Mouse (Mus musculus): Measurements from ENCODE around the gene Cdh8. TPM values are rescaled to one million over a fixed set of nuclear protein-coding genes. Genes with fewer than 3 reads are reported as not detected.

Cdh8 gene
- total and polyA plus RNA-seq, 3 experiments: not detected

DNA sequence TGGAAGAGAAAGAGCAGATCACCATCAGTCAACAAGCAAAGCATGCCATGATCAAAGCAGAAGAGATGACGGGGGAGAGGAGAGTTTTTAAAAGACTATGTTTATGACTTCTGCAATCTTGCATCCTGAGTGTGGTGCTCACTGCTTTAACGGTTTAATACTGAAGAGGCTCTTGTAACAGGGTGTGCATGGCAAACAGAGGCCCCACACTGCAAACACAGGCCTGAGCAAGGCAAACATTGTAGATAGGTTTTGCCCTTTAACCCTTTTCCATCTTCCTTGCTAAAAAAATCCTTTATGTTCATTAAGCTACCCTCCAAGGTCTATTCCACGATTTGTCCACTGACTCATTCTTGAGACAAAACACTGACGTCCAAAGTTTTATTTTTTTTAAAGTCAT, 385.2 kb downstream of the Cdh8 start:
- TF ChIP-seq CTCF (IDR thresholded peaks at IDR 0.05; ENCODE audit: low read depth, low read length): no peak
- DNase-seq (ENCODE audit: low spot score) (no peak), ATAC-seq (ENCODE audit: extremely low read depth, insufficient number of reproducible peaks, low FRiP score, poor library complexity, severe bottlenecking) (no peak)
- no peaks in the 10 kb centered on the region for H3K27me3 ChIP-seq (ENCODE audit: insufficient read depth, low read length)
- no peak overlapping the region for H3K4me3 ChIP-seq (ENCODE audit: low read depth, low read length)
- no peaks in the 10 kb centered on the region; the same call in 1 of the 2 replicates for H3K9me3 ChIP-seq (replicated peaks)
- no peaks in the 10 kb centered on the region for H3K36me3 ChIP-seq (replicated peaks)
- H3K4me1 ChIP-seq (ENCODE audit: insufficient read depth, low read depth, low read length): no peaks in the 10 kb centered on the region

Measured in G1E (cell line).